Mouse (Mus musculus) adrenal gland (tissue): Measurements from ENCODE around the gene Ap2a1.
"Not testable (repeated sequence)": the region's sequence is repeated elsewhere in the genome, so short reads cannot be mapped to it uniquely, and the experiment has no call there.

Source experiments
- intact Hi-C: fragments of 180-260 bp; cut with DNase I; formaldehyde crosslinking; loops from one replicate; pipeline ENCODE4 v1.15.1; 2025

Gene Ap2a1

DNA sequence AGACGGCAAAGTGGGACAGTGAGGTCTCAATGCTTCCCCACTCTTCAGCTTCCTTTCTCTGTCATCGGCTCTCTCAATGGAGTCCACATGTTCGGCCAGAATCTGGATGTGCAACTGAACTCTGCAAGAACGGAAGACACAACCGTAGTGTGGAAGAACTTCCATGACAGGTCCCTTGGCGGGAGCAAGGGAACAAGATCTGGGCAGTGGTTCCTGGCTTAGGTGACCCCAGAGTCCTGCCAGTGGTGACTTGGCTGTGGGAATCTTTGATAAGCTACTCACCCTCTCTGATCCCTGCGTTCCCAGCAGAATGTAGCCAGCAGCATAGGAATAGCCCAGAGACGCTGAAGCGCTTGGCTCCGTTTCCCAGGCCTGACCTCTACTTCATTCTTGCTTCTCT lies 32.8 kb downstream of the Ap2a1 start:
- intact Hi-C loops = no loop called here

DNA sequence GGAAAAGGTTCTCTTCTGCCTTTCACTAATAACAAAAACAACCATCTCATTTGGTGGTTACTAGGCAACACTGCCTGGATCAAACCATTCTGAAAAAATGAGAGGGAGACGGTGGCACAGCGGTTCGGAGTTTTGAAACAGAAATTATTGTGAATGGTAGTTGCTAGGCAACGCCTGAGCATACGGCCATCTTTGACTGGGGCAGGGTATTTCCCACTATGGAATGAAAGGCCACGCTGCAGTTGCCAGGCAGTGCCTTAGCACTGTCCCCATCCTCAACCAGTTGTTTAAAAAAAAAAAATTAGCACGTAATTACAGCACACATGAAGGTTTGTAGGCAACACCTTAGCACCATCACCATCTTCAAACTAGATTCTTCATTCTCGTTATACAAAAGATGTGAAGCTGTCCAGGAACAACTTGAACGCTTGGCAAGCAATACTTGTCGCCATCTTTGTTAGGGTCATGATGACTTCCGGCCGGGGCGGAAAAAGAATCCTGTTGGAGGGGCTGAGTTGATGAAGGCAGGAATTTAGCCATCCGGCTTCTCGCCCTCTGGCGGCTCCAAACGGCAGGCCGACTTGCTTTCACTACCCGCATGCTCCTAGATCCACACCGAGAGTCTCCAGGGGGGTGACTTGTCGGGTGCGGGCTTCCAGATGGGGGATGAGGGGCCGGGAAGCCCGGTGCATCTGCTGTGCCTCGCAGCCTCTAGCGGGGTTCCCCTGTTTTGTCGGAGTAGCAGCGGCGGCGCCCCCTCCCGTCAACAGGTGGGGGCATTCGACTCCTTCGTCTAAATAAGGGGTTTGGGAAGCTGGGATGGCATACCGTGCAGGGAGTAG lies 33.5 kb downstream of the Ap2a1 start, which contains the start of gene Fuz:
Fuz (plus strand) TSS at position 487 of the 842 bp plus-strand sequence.
- intact Hi-C loops = no loop called here

- intact Hi-C loops = no loop called here
These were observed 34.1 kb downstream of the Ap2a1 start for GRCm38 (mm10) chr7:44895206-44895592.

- intact Hi-C loops = loop anchor here (5.0 kb wide), 1 partner anchor 37 kb away; the partner anchor contains the start of gene Pnkp
These were observed 35.1 kb downstream of the Ap2a1 start for GRCm38 (mm10) chr7:44894175-44894574.

DNA sequence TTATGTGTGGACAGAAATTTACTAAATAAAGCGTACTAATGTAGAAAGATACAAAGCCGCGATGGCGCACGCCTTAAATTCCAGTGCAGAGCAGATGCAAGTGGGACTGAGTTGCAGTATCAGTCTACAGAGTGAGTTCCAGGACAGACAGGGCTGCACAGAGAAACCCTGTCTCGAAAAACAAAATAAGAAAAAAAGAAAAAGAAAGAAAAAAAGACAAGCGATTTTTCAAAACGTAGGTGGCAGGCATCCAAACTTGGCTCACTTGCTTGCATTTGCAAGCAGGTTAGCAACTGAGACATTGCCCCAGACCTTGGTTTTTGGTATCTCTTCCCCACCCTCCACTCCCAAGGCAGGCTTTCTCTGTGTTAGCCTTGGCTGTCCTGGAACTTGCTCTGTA lies 36.1 kb downstream of the Ap2a1 start:
- intact Hi-C loops = loop anchor here (5.0 kb wide), 1 partner anchor 36 kb away; the partner anchor contains the start of gene Pnkp

DNA sequence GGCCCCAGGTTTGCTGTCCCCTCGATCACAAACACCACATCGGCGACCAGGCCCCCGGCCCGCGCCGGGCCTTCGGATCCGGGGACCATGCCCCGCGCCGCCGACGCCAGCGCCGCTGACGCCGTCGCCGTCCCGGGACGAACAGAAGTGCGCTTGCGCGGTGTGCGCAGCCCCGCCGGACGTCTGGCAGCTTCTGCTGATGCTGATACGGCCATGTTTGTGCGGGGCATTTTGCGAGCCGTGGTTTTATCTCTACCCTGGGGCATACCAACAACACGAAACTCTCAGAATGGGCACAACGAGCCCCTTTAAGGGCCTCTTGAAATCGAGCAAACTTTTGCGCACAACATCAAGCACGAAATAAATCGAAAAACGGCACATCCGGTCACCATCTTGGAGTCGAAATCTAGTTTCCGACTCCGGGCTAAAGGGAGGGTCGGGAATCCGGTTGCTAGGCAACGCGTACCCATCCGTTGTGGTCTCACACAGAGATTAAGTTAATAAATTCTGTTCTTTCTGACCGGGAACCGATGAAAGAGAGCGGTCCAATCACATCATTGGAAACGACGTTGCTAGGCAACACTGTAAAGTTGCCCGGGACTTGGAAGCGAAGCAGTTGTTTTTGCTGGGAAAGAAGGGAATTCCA lies 36.9 kb downstream of the Ap2a1 start, which contains the start of gene Med25:
Med25 (minus strand) TSS at position 437 of the 646 bp plus-strand sequence.
- intact Hi-C loops = loop anchor here (5.0 kb wide), 1 partner anchor 35 kb away; the partner anchor contains the start of gene Pnkp

DNA sequence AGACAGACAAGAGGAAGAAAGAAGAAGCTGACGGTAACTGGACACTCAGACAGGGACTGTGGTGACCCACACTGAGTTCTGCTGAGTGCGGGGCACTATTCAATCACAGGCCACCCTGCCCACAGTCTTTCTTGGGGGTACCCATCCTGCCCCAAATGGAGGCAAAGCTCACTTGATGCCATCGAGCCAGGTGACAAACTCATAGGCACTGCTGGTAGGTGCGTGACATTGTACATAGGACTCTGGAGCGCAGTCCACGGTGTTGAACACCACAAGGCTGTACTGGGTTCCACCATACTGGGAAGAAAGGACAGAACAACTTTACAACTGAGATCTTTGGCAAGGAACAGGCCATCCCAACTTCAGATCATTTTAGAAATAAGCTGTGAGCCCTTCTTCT lies 37.7 kb downstream of the Ap2a1 start:
- intact Hi-C loops = loop anchor here (5.0 kb wide), 1 partner anchor 34 kb away; the partner anchor contains the start of gene Pnkp

GRCm38 (mm10) chr7:44890737-44891136 lies 38.6 kb downstream of the Ap2a1 start:
- intact Hi-C loops = loop anchor here (5.0 kb wide), 1 partner anchor 33 kb away; the partner anchor contains the start of gene Pnkp

DNA sequence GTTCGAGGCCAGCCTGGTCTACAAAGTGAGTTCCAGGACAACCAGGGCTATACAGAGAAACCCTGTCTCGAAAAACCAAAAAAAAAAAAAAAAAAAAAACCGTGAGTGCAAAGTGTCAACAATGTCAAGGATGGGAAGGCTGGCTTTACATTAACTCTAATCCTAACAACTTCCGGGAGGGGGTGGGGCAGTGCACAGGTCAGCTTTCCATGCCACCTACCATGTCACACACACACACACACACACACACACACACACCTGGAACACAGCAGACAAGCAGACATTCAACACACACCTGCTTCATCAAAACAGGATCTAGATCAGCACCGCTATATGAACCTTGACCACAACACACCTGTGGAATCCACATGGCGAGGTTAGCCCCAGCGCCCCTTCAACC lies 39.1 kb downstream of the Ap2a1 start:
- intact Hi-C loops = loop anchor here (5.0 kb wide), 1 partner anchor 33 kb away; the partner anchor contains the start of gene Pnkp

- intact Hi-C loops = no loop called here
These were observed 40.8 kb downstream of the Ap2a1 start for GRCm38 (mm10) chr7:44888256-44889105.

- intact Hi-C loops = no loop called here
These were observed 42.3 kb downstream of the Ap2a1 start for GRCm38 (mm10) chr7:44886964-44887363.

DNA sequence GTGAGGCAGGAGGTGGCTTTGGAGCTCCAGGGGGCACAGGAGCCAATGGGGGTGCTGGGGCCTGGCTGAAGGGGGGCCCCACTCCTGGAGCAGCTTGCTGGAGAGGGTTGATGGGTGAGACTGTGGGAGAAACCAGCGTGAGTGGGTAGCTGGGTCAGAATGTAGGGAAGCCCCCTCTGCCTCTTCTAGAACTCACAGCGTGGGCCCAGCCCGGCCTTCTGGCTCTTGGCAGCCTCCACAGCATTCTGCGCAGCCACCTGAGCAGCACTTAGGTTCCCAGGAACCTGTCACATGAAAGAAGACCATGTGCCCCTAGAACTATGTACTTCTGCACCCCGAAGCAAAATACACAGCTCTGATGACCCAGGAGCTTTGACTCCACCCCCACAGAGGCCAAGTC lies 44.7 kb downstream of the Ap2a1 start:
- intact Hi-C loops = no loop called here

- intact Hi-C loops = no loop called here
These were observed 46.3 kb downstream of the Ap2a1 start for GRCm38 (mm10) chr7:44883036-44883435.

DNA sequence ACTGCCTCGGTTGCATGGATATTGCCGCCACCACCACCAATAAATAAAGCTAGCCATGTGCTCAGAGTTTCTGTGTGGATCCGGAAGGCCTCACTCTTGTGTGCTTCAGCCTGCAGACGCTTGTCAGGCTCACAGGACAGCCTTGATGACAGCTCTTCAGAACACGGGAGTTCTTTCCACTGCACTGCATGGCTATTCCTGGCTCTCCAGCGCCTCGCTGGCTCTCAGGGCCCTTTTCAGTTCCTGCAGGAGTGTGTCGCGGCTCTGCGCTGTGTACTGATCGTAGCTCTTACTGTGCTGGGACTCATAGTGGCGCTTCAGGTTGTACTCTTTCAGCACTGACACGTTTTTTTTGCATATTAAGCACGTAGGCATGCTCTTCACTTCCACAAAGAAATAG lies 51.5 kb downstream of the Ap2a1 start:
- intact Hi-C loops = no loop called here

DNA sequence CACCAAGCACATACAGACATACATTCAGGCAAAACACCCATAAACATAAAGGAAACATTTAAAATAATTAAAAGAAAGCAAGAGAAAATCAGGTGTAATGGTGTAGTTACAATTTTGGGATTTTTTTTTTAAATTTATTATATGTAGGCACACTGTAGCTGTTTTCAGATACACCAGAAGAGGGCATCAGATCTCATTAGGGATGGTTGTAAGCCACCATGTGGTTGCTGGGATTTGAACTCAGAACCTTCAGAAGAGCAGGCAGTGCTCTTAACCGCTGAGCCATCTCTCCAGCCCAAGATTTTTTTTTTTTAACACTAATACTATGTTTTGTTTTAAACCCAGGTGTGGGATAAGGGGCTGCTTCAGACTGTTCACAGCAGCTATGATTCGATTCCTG lies 57.5 kb downstream of the Ap2a1 start:
- intact Hi-C loops = not testable (repeated sequence)

GRCm38 (mm10) chr7:44871181-44871580 lies 58.1 kb downstream of the Ap2a1 start:
- intact Hi-C loops = no loop called here

- intact Hi-C loops = no loop called here
These were observed 58.7 kb downstream of the Ap2a1 start for GRCm38 (mm10) chr7:44870614-44871013.

GRCm38 (mm10) chr7:44869697-44870528 lies 59.4 kb downstream of the Ap2a1 start, which contains the start of gene Ptov1:
TSS of gene Ptov1 (minus strand) at chr7:44869788.
- intact Hi-C loops = no loop called here

- intact Hi-C loops = no loop called here
These were observed 60.2 kb downstream of the Ap2a1 start for GRCm38 (mm10) chr7:44868919-44869696.
